Mouse (Mus musculus) testis, adult 2 months (tissue): ENCODE measurements around the gene Gm3646.

ENCODE experiments used
- CTCF ChIP-seq: fragments of 200-500 bp; IDR thresholded peaks from 2 replicates; pipeline ENCODE4 v1.5.1; 2012; ENCODE audit warnings: low read depth, mild to moderate bottlenecking, inconsistent platforms, low read length, moderate library complexity; ENCODE audit not compliant: control insufficient read depth, insufficient read depth, insufficient replicate concordance
- POLR2A ChIP-seq: fragments of 200-500 bp; IDR thresholded peaks from 2 replicates; pipeline ENCODE4 v1.6.1; 2012; ENCODE audit warnings: low read depth, mild to moderate bottlenecking, inconsistent platforms, low read length, moderate library complexity; ENCODE audit not compliant: control insufficient read depth

DNA sequence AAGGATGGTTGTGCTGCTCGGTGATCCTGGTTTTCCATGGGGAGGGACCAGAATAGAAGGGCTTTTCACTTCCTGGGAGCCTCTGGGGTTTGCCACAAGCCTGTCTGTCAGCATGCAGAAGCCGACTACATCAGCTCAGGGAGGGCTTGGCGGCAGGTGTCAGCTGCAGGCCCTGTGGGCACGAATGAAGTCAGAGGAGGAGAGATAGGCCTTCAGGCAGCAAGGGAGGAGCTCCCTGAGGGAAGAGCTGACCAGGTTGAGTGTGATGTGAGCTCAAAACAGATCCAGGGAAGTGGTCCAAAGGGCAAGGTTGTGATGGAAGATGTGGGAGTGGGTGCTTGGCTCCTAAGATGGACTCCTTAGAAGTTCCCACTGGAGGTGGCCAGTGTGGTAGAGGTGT is 35.7 kb upstream of the Gm3646 start:
- TF ChIP-seq CTCF = no peak
- no peak for TF ChIP-seq POLR2A
